Mouse (Mus musculus): Measurements from ENCODE around the gene Sf3b5.
A peak's percentile ranks its signal among the peaks of the same experiment; 100 is the strongest.

Sf3b5 gene

GRCm38 (mm10) chr10:13005043-13005442, at the start of gene Sf3b5:
Sf3b5 (plus strand) TSS chr10:13005343.
- no peak for DNase-seq (ENCODE audit: low spot score)

- no peak for DNase-seq (ENCODE audit: low spot score)
These were observed 49.3 kb upstream of the Sf3b5 start for GRCm38 (mm10) chr10:12955831-12956230.

- DNase-seq (ENCODE audit: low spot score) = no peak
These were observed 47.9 kb upstream of the Sf3b5 start for GRCm38 (mm10) chr10:12957271-12957670.

GRCm38 (mm10) chr10:12961546-12961945, 43.6 kb upstream of the Sf3b5 start:
- DNase-seq (ENCODE audit: low spot score) = no peak

GRCm38 (mm10) chr10:12962238-12962637, 42.9 kb upstream of the Sf3b5 start:
- DNase-seq (ENCODE audit: low spot score) = no peak

- DNase-seq (ENCODE audit: low spot score) = peak; percentile 47
These were observed 41.6 kb upstream of the Sf3b5 start for GRCm38 (mm10) chr10:12963362-12964147.

GRCm38 (mm10) chr10:12964151-12965075, 40.7 kb upstream of the Sf3b5 start, which contains the start of gene Stx11:
Stx11 (minus strand) TSS chr10:12964298.
- peak; percentile 80 for DNase-seq (ENCODE audit: low spot score)

GRCm38 (mm10) chr10:12965669-12966180, 39.4 kb upstream of the Sf3b5 start:
- no peak for DNase-seq (ENCODE audit: low spot score)

- no peak for DNase-seq (ENCODE audit: low spot score)
These were observed 30.6 kb upstream of the Sf3b5 start for GRCm38 (mm10) chr10:12974572-12974971.

GRCm38 (mm10) chr10:12975461-12975860, 29.7 kb upstream of the Sf3b5 start:
- no peak for DNase-seq (ENCODE audit: low spot score)

GRCm38 (mm10) chr10:12975957-12976356, 29.2 kb upstream of the Sf3b5 start:
- DNase-seq (ENCODE audit: low spot score) = no peak

GRCm38 (mm10) chr10:12976552-12976951, 28.6 kb upstream of the Sf3b5 start:
- DNase-seq (ENCODE audit: low spot score) = no peak

GRCm38 (mm10) chr10:12977787-12978212, 27.3 kb upstream of the Sf3b5 start:
- no peak for DNase-seq (ENCODE audit: low spot score)

- DNase-seq (ENCODE audit: low spot score) = no peak
These were observed 24.1 kb upstream of the Sf3b5 start for GRCm38 (mm10) chr10:12981071-12981470.

- DNase-seq (ENCODE audit: low spot score) = no peak
These were observed 21.6 kb upstream of the Sf3b5 start for GRCm38 (mm10) chr10:12983516-12983915.

- DNase-seq (ENCODE audit: low spot score) = no peak
These were observed 20.1 kb upstream of the Sf3b5 start for GRCm38 (mm10) chr10:12985028-12985427.

GRCm38 (mm10) chr10:12986485-12986884, 18.7 kb upstream of the Sf3b5 start:
- no peak for DNase-seq (ENCODE audit: low spot score)

- no peak for DNase-seq (ENCODE audit: low spot score)
These were observed 18.2 kb upstream of the Sf3b5 start for GRCm38 (mm10) chr10:12986943-12987342.

GRCm38 (mm10) chr10:12991953-12992352, 13.2 kb upstream of the Sf3b5 start:
- no peak for DNase-seq (ENCODE audit: low spot score)

GRCm38 (mm10) chr10:12993411-12994039, 11.6 kb upstream of the Sf3b5 start:
- DNase-seq (ENCODE audit: low spot score) = no peak

- DNase-seq (ENCODE audit: low spot score) = peak; percentile 89
These were observed 8.2 kb upstream of the Sf3b5 start for GRCm38 (mm10) chr10:12996736-12997477.
